Mouse (Mus musculus): Measurements from ENCODE around the gene Fsd1. TPM values are rescaled to one million over a fixed set of nuclear protein-coding genes. Genes with fewer than 3 reads are reported as not detected.

The Fsd1 gene
- polyA plus RNA-seq, 1 experiment from 2014 or later: 21.6 TPM

DNA sequence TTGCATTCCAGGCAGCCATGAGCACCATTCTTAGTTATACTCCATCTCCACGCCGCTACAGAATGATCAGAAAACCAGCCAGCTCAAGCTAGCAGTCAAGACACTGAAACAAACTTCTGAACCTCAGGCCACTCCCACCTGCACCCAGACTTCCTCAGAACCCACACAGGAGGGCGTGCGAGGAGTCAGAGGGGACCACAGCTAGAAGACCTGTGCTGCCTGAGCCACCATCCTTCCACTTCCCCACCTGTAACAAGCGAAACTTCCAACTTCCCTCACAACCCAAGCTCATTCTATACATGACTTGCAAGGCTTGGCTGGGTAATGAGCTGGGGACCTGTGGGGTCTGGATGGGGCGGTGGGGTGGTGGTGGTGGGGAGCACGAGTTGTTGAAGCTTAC is 46.5 kb downstream of the Fsd1 start:
- 75% methylated on average over 7 of the region's 7 CpGs for WGBS
- Histone ChIP-seq H3K4me2 (replicated peaks; ENCODE audit: low read depth, low read length) (peak overlapping the region; percentile 17; the same call in 1 of the 2 replicates), H3K27me3 (ENCODE audit: insufficient read depth, low read length) (no peaks in the 10 kb centered on the region), H3K9me3 (ENCODE audit: low read length) (no peaks in the 10 kb centered on the region), H3K27ac (ENCODE audit: low read length) (peak overlapping the region; percentile 75), H3K4me1 (ENCODE audit: insufficient read depth, low read length) (peaks cover 53% of the 10 kb centered on the region), H3K4me3 (ENCODE audit: low read length) (no peak overlapping the region), H3K36me3 (ENCODE audit: insufficient read depth, low read length) (peaks cover 15% of the 10 kb centered on the region; the same call in 1 of the 2 replicates), H3K9ac (replicated peaks; ENCODE audit: low read length) (peak overlapping the region; percentile 24)
- ATAC-seq (ENCODE audit: low FRiP score, low TSS enrichment): no peak

DNA sequence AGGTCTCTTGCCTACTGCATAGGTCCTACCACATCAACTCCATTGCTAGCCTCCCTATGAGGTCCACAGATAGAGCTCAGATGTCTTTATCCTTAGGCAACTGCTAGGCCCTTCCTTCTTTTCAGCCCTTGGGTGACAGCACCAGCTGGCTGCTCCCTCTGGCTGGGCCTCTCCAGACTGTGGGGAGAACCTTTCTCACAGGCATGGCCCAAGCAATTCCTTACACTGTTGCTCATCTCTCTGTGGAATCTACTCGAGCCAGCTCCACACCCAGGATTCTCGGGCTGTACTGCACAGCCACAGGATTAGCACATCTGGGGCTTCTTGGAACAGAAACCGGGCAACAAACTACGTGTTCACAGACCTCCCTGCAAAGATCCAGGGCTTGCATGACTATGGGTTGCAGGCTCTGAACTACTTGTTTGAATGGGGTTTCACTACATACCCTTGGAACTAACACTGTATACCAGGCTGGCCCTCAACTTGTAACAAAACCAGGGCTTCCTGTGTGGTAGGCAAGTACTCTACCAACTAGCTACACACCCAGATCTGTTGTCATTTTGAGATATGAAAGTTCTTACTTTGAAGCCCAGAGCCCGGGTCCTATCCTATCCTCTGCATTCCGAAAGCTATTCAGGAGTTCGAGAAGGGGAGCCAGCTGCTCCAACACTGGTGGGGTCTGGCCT is 47.9 kb downstream of the Fsd1 start:
- H3K4me2 ChIP-seq (replicated peaks; ENCODE audit: low read depth, low read length): peak overlapping the region; percentile 69; the same call in 1 of the 2 replicates
- ATAC-seq (ENCODE audit: low FRiP score, low TSS enrichment): no peak
- H3K27me3 ChIP-seq (ENCODE audit: insufficient read depth, low read length): no peaks in the 10 kb centered on the region
- WGBS: 86% methylated on average over 7 of the region's 7 CpGs
- 0 out of 2 replicates have a peak, but pooled peaks cover 13% of the 10 kb centered on the region for H3K36me3 ChIP-seq (ENCODE audit: insufficient read depth, low read length)
- no peaks in the 10 kb centered on the region for H3K9me3 ChIP-seq (ENCODE audit: low read length)
- H3K4me1 ChIP-seq (ENCODE audit: insufficient read depth, low read length): peaks cover 53% of the 10 kb centered on the region
- H3K27ac ChIP-seq (ENCODE audit: low read length): no peak overlapping the region
- peak overlapping the region; percentile 50 for H3K9ac ChIP-seq (replicated peaks; ENCODE audit: low read length)
- 0 out of 2 replicates have a peak overlapping the region, but pooled peaks have one; percentile 97 for H3K4me3 ChIP-seq (ENCODE audit: low read length)

GRCm38 (mm10) chr17:56034726-56035100 is 48.4 kb downstream of the Fsd1 start:
- H3K4me3 ChIP-seq (ENCODE audit: low read length): peak overlapping the region; percentile 97
- no peak overlapping the region for H3K27ac ChIP-seq (ENCODE audit: low read length)

GRCm38 (mm10) chr17:56035216-56035615 is 48.9 kb downstream of the Fsd1 start:
- Histone ChIP-seq H3K4me3 (ENCODE audit: low read length) (peak overlapping the region; percentile 97), H3K9ac (replicated peaks; ENCODE audit: low read length) (peak overlapping the region; percentile 96), H3K27me3 (ENCODE audit: insufficient read depth, low read length) (no peaks in the 10 kb centered on the region), H3K4me1 (ENCODE audit: insufficient read depth, low read length) (peaks cover 53% of the 10 kb centered on the region), H3K36me3 (ENCODE audit: insufficient read depth, low read length) (0 out of 2 replicates have a peak, but pooled peaks cover 13% of the 10 kb centered on the region), H3K9me3 (ENCODE audit: low read length) (no peaks in the 10 kb centered on the region), H3K4me2 (replicated peaks; ENCODE audit: low read depth, low read length) (peak overlapping the region; percentile 69), H3K27ac (ENCODE audit: low read length) (no peak overlapping the region)
- no peak for ATAC-seq (ENCODE audit: low FRiP score, low TSS enrichment)
- WGBS: 52% methylated on average over 4 of the region's 4 CpGs

More at GRCm38 (mm10) chr17:56034726-56035100, 48.4 kb downstream of the Fsd1 start:
- WGBS: 78% methylated on average over 6 of the region's 6 CpGs
- no peaks in the 10 kb centered on the region for H3K27me3 ChIP-seq (ENCODE audit: insufficient read depth, low read length)
- no peaks in the 10 kb centered on the region for H3K9me3 ChIP-seq (ENCODE audit: low read length)
- ATAC-seq (ENCODE audit: low FRiP score, low TSS enrichment): no peak
- peak overlapping the region; percentile 69 for H3K4me2 ChIP-seq (replicated peaks; ENCODE audit: low read depth, low read length)
- H3K4me1 ChIP-seq (ENCODE audit: insufficient read depth, low read length): peaks cover 53% of the 10 kb centered on the region
- H3K9ac ChIP-seq (replicated peaks; ENCODE audit: low read length): 0 out of 2 replicates have a peak overlapping the region, but pooled peaks have one; percentile 50
- 0 out of 2 replicates have a peak, but pooled peaks cover 13% of the 10 kb centered on the region for H3K36me3 ChIP-seq (ENCODE audit: insufficient read depth, low read length)

DNA sequence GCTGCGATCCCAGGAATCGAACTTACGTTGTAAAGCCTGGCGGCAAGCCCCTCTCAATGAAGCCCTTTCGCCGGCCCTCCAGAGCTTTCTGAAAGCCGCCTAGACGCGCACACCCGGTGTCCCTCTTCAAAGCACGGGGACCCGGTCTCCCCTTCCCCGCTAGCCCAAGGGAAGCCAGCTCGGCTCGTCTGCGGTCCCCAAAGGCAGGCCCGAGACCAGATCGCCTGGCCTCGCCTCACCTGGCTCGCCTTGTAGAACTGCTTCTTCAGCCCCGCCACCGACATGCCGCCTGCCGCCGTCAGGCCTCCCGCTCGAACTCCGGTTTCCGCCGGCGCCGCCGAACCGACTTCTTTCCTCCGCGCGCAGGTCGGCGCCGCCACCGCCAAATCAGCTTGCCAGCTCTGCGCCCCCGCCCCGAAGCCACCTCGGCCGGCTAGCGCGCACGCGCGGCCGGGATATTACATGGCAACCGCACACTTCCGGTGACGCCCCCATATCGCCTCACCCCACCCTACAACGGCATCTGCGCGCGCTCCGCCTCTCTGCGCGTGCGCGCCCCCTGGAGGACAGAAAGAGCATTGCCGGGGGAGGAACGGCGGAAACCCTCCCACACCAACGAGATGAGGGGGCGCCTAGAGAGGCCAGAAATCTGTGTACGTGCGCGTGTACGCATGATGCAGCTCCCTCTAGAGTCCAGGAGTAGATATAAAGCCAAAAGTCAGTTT is 50.0 kb downstream of the Fsd1 start, which contains the start of gene Sh3gl1:
Sh3gl1 (minus strand) TSS at position 460 of the 725 bp plus-strand sequence.
- 0 out of 2 replicates have a peak, but pooled peaks cover 13% of the 10 kb centered on the region for H3K36me3 ChIP-seq (ENCODE audit: insufficient read depth, low read length)
- WGBS: under 1% methylated on average over 71 of the region's 74 CpGs
- peak within 1 kb of the TSS; percentile 69 for H3K4me2 ChIP-seq (replicated peaks; ENCODE audit: low read depth, low read length)
- H3K27me3 ChIP-seq (ENCODE audit: insufficient read depth, low read length): no peaks in the 10 kb centered on the region
- H3K4me3 ChIP-seq (ENCODE audit: low read length): peak within 1 kb of the TSS; percentile 97
- H3K4me1 ChIP-seq (ENCODE audit: insufficient read depth, low read length): peaks cover 49% of the 10 kb centered on the region
- H3K27ac ChIP-seq (ENCODE audit: low read length): peak within 1 kb of the TSS; percentile 89
- H3K9ac ChIP-seq (replicated peaks; ENCODE audit: low read length): peak within 1 kb of the TSS; percentile 96
- peak; percentile 88 for ATAC-seq (ENCODE audit: low FRiP score, low TSS enrichment)
- H3K9me3 ChIP-seq (ENCODE audit: low read length): no peaks in the 10 kb centered on the region

GRCm38 (mm10) chr17:56036901-56037287 is 50.6 kb downstream of the Fsd1 start:
- H3K36me3 ChIP-seq (ENCODE audit: insufficient read depth, low read length): 0 out of 2 replicates have a peak, but pooled peaks cover 13% of the 10 kb centered on the region
- peak overlapping the region; percentile 97 for H3K4me3 ChIP-seq (ENCODE audit: low read length)
- peak overlapping the region; percentile 41 for H3K4me2 ChIP-seq (replicated peaks; ENCODE audit: low read depth, low read length)
- WGBS: 33% methylated on average over 13 of the region's 13 CpGs
- H3K4me1 ChIP-seq (ENCODE audit: insufficient read depth, low read length): peaks cover 50% of the 10 kb centered on the region
- 0 out of 2 replicates have a peak overlapping the region, but pooled peaks have one; percentile 17 for H3K27ac ChIP-seq (ENCODE audit: low read length)
- H3K27me3 ChIP-seq (ENCODE audit: insufficient read depth, low read length): no peaks in the 10 kb centered on the region
- peak overlapping the region; percentile 35 for H3K9ac ChIP-seq (replicated peaks; ENCODE audit: low read length)
- H3K9me3 ChIP-seq (ENCODE audit: low read length): no peaks in the 10 kb centered on the region
- ATAC-seq (ENCODE audit: low FRiP score, low TSS enrichment): peak; percentile 4; the same call in 1 of the 2 replicates

DNA sequence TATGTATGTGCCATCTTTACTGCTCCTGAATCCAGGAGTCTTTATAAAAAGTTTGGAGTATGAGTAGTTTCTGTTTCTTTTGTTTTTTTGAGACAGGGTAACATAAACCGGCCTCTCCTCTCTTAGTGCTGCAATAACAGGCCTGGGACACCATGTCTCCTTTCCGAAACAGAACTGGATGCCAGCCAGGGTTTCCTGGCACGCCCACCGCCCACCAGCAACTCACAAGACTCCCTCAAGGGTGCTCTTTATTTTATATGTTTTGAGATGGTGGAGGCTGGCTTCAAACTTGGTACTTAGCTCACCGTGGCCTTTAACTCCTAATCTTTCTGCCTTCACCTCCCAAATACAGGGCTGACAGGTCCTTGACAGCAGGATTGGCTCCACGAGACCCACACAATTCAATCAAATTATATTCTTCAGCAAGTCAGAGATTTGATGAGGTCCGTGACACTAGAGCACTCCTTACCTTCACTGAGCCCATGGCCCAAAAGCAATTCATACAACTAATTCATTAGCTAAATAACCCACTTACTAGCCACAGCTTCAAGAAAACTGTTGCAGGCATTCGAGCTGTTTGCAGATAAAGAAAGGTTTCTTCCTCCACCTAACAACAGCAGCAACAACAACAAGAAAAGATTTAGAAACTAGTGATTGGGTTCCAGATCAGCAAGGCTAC is 52.4 kb downstream of the Fsd1 start:
- H3K4me2 ChIP-seq (replicated peaks; ENCODE audit: low read depth, low read length): no peak overlapping the region
- H3K4me1 ChIP-seq (ENCODE audit: insufficient read depth, low read length): peaks cover 38% of the 10 kb centered on the region
- peaks cover 10% of the 10 kb centered on the region; the same call in 1 of the 2 replicates for H3K36me3 ChIP-seq (ENCODE audit: insufficient read depth, low read length)
- no peak for ATAC-seq (ENCODE audit: low FRiP score, low TSS enrichment)
- H3K27ac ChIP-seq (ENCODE audit: low read length): no peak overlapping the region
- WGBS: 83% methylated on average over 8 of the region's 8 CpGs
- H3K9ac ChIP-seq (replicated peaks; ENCODE audit: low read length): no peak overlapping the region
- H3K27me3 ChIP-seq (ENCODE audit: insufficient read depth, low read length): no peaks in the 10 kb centered on the region
- no peaks in the 10 kb centered on the region for H3K9me3 ChIP-seq (ENCODE audit: low read length)
- H3K4me3 ChIP-seq (ENCODE audit: low read length): no peak overlapping the region

GRCm38 (mm10) chr17:56039345-56039744 is 53.0 kb downstream of the Fsd1 start:
- 77% methylated on average over 4 of the region's 4 CpGs for WGBS
- Histone ChIP-seq H3K4me1 (ENCODE audit: insufficient read depth, low read length) (peaks cover 31% of the 10 kb centered on the region), H3K27ac (ENCODE audit: low read length) (no peak overlapping the region)

GRCm38 (mm10) chr17:56040030-56040856 is 53.9 kb downstream of the Fsd1 start, which contains the start of gene Chaf1a:
Gene Chaf1a, plus strand, starts transcription at chr17:56040439.
- Histone ChIP-seq H3K9ac (replicated peaks; ENCODE audit: low read length) (peak within 1 kb of the TSS; percentile 92), H3K27ac (ENCODE audit: low read length) (peak within 1 kb of the TSS; percentile 82), H3K36me3 (ENCODE audit: insufficient read depth, low read length) (peaks cover 13% of the 10 kb centered on the region), H3K9me3 (ENCODE audit: low read length) (no peaks in the 10 kb centered on the region), H3K4me3 (ENCODE audit: low read length) (peak within 1 kb of the TSS; percentile 91), H3K27me3 (ENCODE audit: insufficient read depth, low read length) (no peaks in the 10 kb centered on the region), H3K4me2 (replicated peaks; ENCODE audit: low read depth, low read length) (peak within 1 kb of the TSS; percentile 87), H3K4me1 (ENCODE audit: insufficient read depth, low read length) (peaks cover 22% of the 10 kb centered on the region)
- ATAC-seq (ENCODE audit: low FRiP score, low TSS enrichment): peak; percentile 86
- under 1% methylated on average over 68 of the region's 68 CpGs for WGBS

More at GRCm38 (mm10) chr17:56039345-56039744, 53.0 kb downstream of the Fsd1 start:
- peak overlapping the region; percentile 91; the same call in 1 of the 2 replicates for H3K4me3 ChIP-seq (ENCODE audit: low read length)
- H3K9me3 ChIP-seq (ENCODE audit: low read length): no peaks in the 10 kb centered on the region
- H3K27me3 ChIP-seq (ENCODE audit: insufficient read depth, low read length): no peaks in the 10 kb centered on the region
- peaks cover 8% of the 10 kb centered on the region for H3K36me3 ChIP-seq (ENCODE audit: insufficient read depth, low read length)
- H3K4me2 ChIP-seq (replicated peaks; ENCODE audit: low read depth, low read length): peak overlapping the region; percentile 87
- ATAC-seq (ENCODE audit: low FRiP score, low TSS enrichment): no peak
- H3K9ac ChIP-seq (replicated peaks; ENCODE audit: low read length): no peak overlapping the region

Measured in kidney, embryonic 16.5 days (tissue).